Mouse (Mus musculus): ENCODE measurements around the gene Tmed10.

Gene Tmed10

GRCm38 (mm10) chr12:85374561-85375272 is at the start of gene Tmed10:
TSS of gene Tmed10 (minus strand) at chr12:85374847.
- peak; percentile 93 for DNase-seq (ENCODE audit: low read depth, low spot score)

- no peak for DNase-seq (ENCODE audit: low read depth, low spot score)
Observed at GRCm38 (mm10) chr12:85423236-85423635, 48.6 kb upstream of the Tmed10 start.

GRCm38 (mm10) chr12:85422536-85422935 is 47.9 kb upstream of the Tmed10 start:
- no peak for DNase-seq (ENCODE audit: low read depth, low spot score)

- no peak for DNase-seq (ENCODE audit: low read depth, low spot score)
Observed at GRCm38 (mm10) chr12:85420945-85421344, 46.3 kb upstream of the Tmed10 start.

- DNase-seq (ENCODE audit: low read depth, low spot score): no peak
Observed at GRCm38 (mm10) chr12:85417845-85418244, 43.2 kb upstream of the Tmed10 start.

- no peak for DNase-seq (ENCODE audit: low read depth, low spot score)
Observed at GRCm38 (mm10) chr12:85416298-85416697, 41.7 kb upstream of the Tmed10 start.

GRCm38 (mm10) chr12:85415876-85416275 is 41.2 kb upstream of the Tmed10 start:
- DNase-seq (ENCODE audit: low read depth, low spot score): no peak

GRCm38 (mm10) chr12:85411136-85411535 is 36.5 kb upstream of the Tmed10 start:
- DNase-seq (ENCODE audit: low read depth, low spot score): no peak

- no peak for DNase-seq (ENCODE audit: low read depth, low spot score)
Observed at GRCm38 (mm10) chr12:85397960-85398272, 23.3 kb upstream of the Tmed10 start.

- DNase-seq (ENCODE audit: low read depth, low spot score): no peak
Observed at GRCm38 (mm10) chr12:85397063-85397959, 22.7 kb upstream of the Tmed10 start.

GRCm38 (mm10) chr12:85393981-85394380 is 19.3 kb upstream of the Tmed10 start:
- DNase-seq (ENCODE audit: low read depth, low spot score): no peak

- no peak for DNase-seq (ENCODE audit: low read depth, low spot score)
Observed at GRCm38 (mm10) chr12:85393526-85393925, 18.9 kb upstream of the Tmed10 start.

GRCm38 (mm10) chr12:85391148-85391547 is 16.5 kb upstream of the Tmed10 start:
- DNase-seq (ENCODE audit: low read depth, low spot score): no peak

- DNase-seq (ENCODE audit: low read depth, low spot score): no peak
Observed at GRCm38 (mm10) chr12:85389204-85390185, 14.8 kb upstream of the Tmed10 start.

- no peak for DNase-seq (ENCODE audit: low read depth, low spot score)
Observed at GRCm38 (mm10) chr12:85385995-85386375, 11.3 kb upstream of the Tmed10 start.

GRCm38 (mm10) chr12:85385329-85385994 is 10.8 kb upstream of the Tmed10 start:
- DNase-seq (ENCODE audit: low read depth, low spot score): no peak

GRCm38 (mm10) chr12:85382761-85383680 is 8.4 kb upstream of the Tmed10 start:
- DNase-seq (ENCODE audit: low read depth, low spot score): no peak

GRCm38 (mm10) chr12:85381570-85381969 is 6.9 kb upstream of the Tmed10 start:
- no peak for DNase-seq (ENCODE audit: low read depth, low spot score)

- no peak for DNase-seq (ENCODE audit: low read depth, low spot score)
Observed at GRCm38 (mm10) chr12:85380942-85381341, 6.3 kb upstream of the Tmed10 start.

GRCm38 (mm10) chr12:85380308-85380707 is 5.7 kb upstream of the Tmed10 start:
- no peak for DNase-seq (ENCODE audit: low read depth, low spot score)

Measured in forelimb bud, embryonic 11.5 days (tissue).